In genomic region chr2:26910124-26910993, GRCm38 (mm10) we compare ENCODE assay signal across 8 mouse cellular contexts. TPM values are rescaled to one million over a fixed set of nuclear protein-coding genes. Genes with fewer than 3 reads are reported as not detected.
DNase-seq lines count a peak whose midpoint lies in the region; ATAC-seq and TF ChIP-seq lines count a peak whose summit lies in the region.

TSS of gene Med22 (minus strand) at chr2:26910677.
TSS of gene Rpl7a (plus strand) at chr2:26910764.

- TF ChIP-seq CTCF in E14TG2a.4 (conservative IDR thresholded peaks at IDR 0.05; ENCODE audit: low read length), result no peak
- no peak for TF ChIP-seq CTCF in liver, postnatal 0 days (IDR thresholded peaks at IDR 0.05; ENCODE audit: low read depth)

- H3K36me3 ChIP-seq in E14TG2a.4 (ENCODE audit: insufficient read depth, low read length), result peaks cover 80% of the 10 kb centered on the region
- peaks cover 68% of the 10 kb centered on the region for H3K36me3 ChIP-seq in forebrain, embryonic 13.5 days (ENCODE audit: poor library complexity, severe bottlenecking)
- peaks cover 57% of the 10 kb centered on the region for H3K36me3 ChIP-seq in liver, postnatal 0 days (replicated peaks; ENCODE audit: insufficient read depth, low read length)
- peaks cover 48% of the 10 kb centered on the region for H3K36me3 ChIP-seq in neural tube, embryonic 14.5 days (ENCODE audit: control insufficient read depth, insufficient read depth, low read length)

- peaks cover 39% of the 10 kb centered on the region for H3K9me3 ChIP-seq in E14TG2a.4 (ENCODE audit: low read length)
- H3K9me3 ChIP-seq in forebrain, embryonic 13.5 days (replicated peaks), result no peaks in the 10 kb centered on the region
- H3K9me3 ChIP-seq in liver, postnatal 0 days (ENCODE audit: low read length), result no peaks in the 10 kb centered on the region
- no peaks in the 10 kb centered on the region for H3K9me3 ChIP-seq in neural tube, embryonic 14.5 days (ENCODE audit: control insufficient read depth, low read length)

- H3K27ac ChIP-seq in forebrain, embryonic 13.5 days, result peak within 1 kb of the TSS; percentile 95
- peak within 1 kb of the TSS; percentile 95 for H3K27ac ChIP-seq in liver, postnatal 0 days (ENCODE audit: low read depth)
- peak within 1 kb of the TSS; percentile 91 for H3K27ac ChIP-seq in neural tube, embryonic 14.5 days (ENCODE audit: low read depth, low read length)

- peak; percentile 99 for DNase-seq in c-Kit-positive CD71-positive TER-119-positive erythroid progenitor cells, embryonic 14.5 days (ENCODE audit: low spot score)
- DNase-seq in heart, postnatal 10 days, result peak; percentile 100
- peak; percentile 92 for DNase-seq in large intestine, adult 2 months (ENCODE audit: low read depth, low spot score)
- peak; percentile 100 for DNase-seq in liver, postnatal 0 days
- peak; percentile 100 for DNase-seq in testis, postnatal 10 days (ENCODE audit: low spot score)

- peak; percentile 89 for TF ChIP-seq EP300 in liver, postnatal 0 days (IDR thresholded peaks at IDR 0.05; ENCODE audit: low read depth)

- H3K27me3 ChIP-seq in E14TG2a.4 (ENCODE audit: insufficient read depth, low read length), result no peaks in the 10 kb centered on the region
- no peaks in the 10 kb centered on the region for H3K27me3 ChIP-seq in forebrain, embryonic 13.5 days
- H3K27me3 ChIP-seq in liver, postnatal 0 days (ENCODE audit: insufficient read depth, low read length), result no peaks in the 10 kb centered on the region
- no peaks in the 10 kb centered on the region for H3K27me3 ChIP-seq in neural tube, embryonic 14.5 days (ENCODE audit: control insufficient read depth, insufficient read depth, low read length)

- peak within 1 kb of the TSS; percentile 98 for H3K9ac ChIP-seq in forebrain, embryonic 13.5 days
- H3K9ac ChIP-seq in liver, postnatal 0 days (replicated peaks), result peak within 1 kb of the TSS; percentile 97
- peak within 1 kb of the TSS; percentile 90 for H3K9ac ChIP-seq in neural tube, embryonic 14.5 days (replicated peaks; ENCODE audit: low read depth, low read length)

- ATAC-seq in forebrain, embryonic 13.5 days, result peak; percentile 92
- ATAC-seq in liver, postnatal 0 days, result peak; percentile 93
- ATAC-seq in neural tube, embryonic 14.5 days (ENCODE audit: low read depth), result peak; percentile 92

- peak within 1 kb of the TSS; percentile 99 for H3K4me3 ChIP-seq in E14TG2a.4 (replicated peaks; ENCODE audit: low read length)
- peak within 1 kb of the TSS; percentile 90 for H3K4me3 ChIP-seq in forebrain, embryonic 13.5 days
- peak within 1 kb of the TSS; percentile 69 for H3K4me3 ChIP-seq in liver, postnatal 0 days (ENCODE audit: low read depth, low read length)
- peak within 1 kb of the TSS; percentile 82 for H3K4me3 ChIP-seq in neural tube, embryonic 14.5 days (ENCODE audit: low read depth, low read length)

- intact Hi-C loops in heart, postnatal 10 days (cut with DNase I), result loop anchor here (2.0 kb wide), 1 partner anchor 22 kb away; the partner anchor contains the start of gene Surf4

- H3K4me2 ChIP-seq in forebrain, embryonic 13.5 days, result peak within 1 kb of the TSS; percentile 100
- H3K4me2 ChIP-seq in liver, postnatal 0 days (ENCODE audit: low read depth, low read length), result peak within 1 kb of the TSS; percentile 96
- H3K4me2 ChIP-seq in neural tube, embryonic 14.5 days (ENCODE audit: low read depth, low read length), result peak within 1 kb of the TSS; percentile 100

- peaks cover 52% of the 10 kb centered on the region for H3K4me1 ChIP-seq in E14TG2a.4 (replicated peaks; ENCODE audit: low read depth, low read length)
- peaks cover 49% of the 10 kb centered on the region for H3K4me1 ChIP-seq in forebrain, embryonic 13.5 days
- peaks cover 26% of the 10 kb centered on the region for H3K4me1 ChIP-seq in liver, postnatal 0 days (ENCODE audit: insufficient read depth)
- H3K4me1 ChIP-seq in neural tube, embryonic 14.5 days (ENCODE audit: control insufficient read depth, insufficient read depth, low read length), result peaks cover 23% of the 10 kb centered on the region

- under 1% methylated on average over 71 of the region's 74 CpGs for WGBS in forebrain, embryonic 13.5 days
- under 1% methylated on average over 74 of the region's 74 CpGs for WGBS in large intestine, adult 2 months
- under 1% methylated on average over 55 of the region's 74 CpGs for WGBS in liver, postnatal 0 days (ENCODE audit: insufficient replicate concordance)
- under 1% methylated on average over 74 of the region's 74 CpGs for WGBS in neural tube, embryonic 14.5 days

RNA-seq across cellular contexts. Expression of gene Med22, which starts in this region (rescaled TPM):
- polyA plus RNA-seq in forebrain, embryonic 13.5 days (2015; fragmentation: Nextera tagmentation; extraction: Ambion mirVana), result 168 and 187 TPM in 2 replicates
- 10 to 100 TPM; 29.3 to 37.7 TPM for total RNA-seq in heart, postnatal 10 days (2021)
- polyA plus RNA-seq in large intestine, adult 2 months (2012; rRNA removed), result 22.3 and 24.4 TPM in 2 replicates
- polyA plus RNA-seq in liver, postnatal 0 days (2015; fragmentation: Nextera tagmentation; extraction: Ambion mirVana), result 13.2 and 14.4 TPM in 2 replicates
- 109 and 111 TPM in 2 replicates for polyA plus RNA-seq in neural tube, embryonic 14.5 days (2014; fragmentation: Nextera tagmentation; extraction: Ambion mirVana)

RNA-seq across cellular contexts. Expression of gene Rpl7a, which starts in this region (rescaled TPM):
- 620 and 639 TPM in 2 replicates for polyA plus RNA-seq in forebrain, embryonic 13.5 days (2015; fragmentation: Nextera tagmentation; extraction: Ambion mirVana)
- total RNA-seq in heart, postnatal 10 days (2021), result 100 to 1,000 TPM; 364 to 371 TPM
- polyA plus RNA-seq in large intestine, adult 2 months (2012; rRNA removed), result 980 and 1,073 TPM in 2 replicates
- polyA plus RNA-seq in liver, postnatal 0 days (2015; fragmentation: Nextera tagmentation; extraction: Ambion mirVana), result 341 and 347 TPM in 2 replicates
- polyA plus RNA-seq in neural tube, embryonic 14.5 days (2014; fragmentation: Nextera tagmentation; extraction: Ambion mirVana), result 441 and 462 TPM in 2 replicates

Comparison
In these comparisons a context has a peak if more than half of its experiments do, and no peak if none do; other contexts are left out.
1. Peak in every context shown above with its lines: DNase-seq, ATAC-seq, H3K4me3 ChIP-seq and H3K27ac ChIP-seq.